Mouse (Mus musculus) fibroblast of lung, adult 2 months (primary cell): ENCODE results near the gene Adgrv1.
A peak's percentile ranks its signal among the peaks of the same experiment; 100 is the strongest.

Experiments
- DNase-seq: peaks from one replicate; pipeline ENCODE4 v3.0.0-alpha.2; 2011; ENCODE audit warnings: low read depth

The Adgrv1 gene

GRCm38 (mm10) chr13:81610349-81610748 is 22.6 kb downstream of the Adgrv1 start:
- no peak for DNase-seq

DNA sequence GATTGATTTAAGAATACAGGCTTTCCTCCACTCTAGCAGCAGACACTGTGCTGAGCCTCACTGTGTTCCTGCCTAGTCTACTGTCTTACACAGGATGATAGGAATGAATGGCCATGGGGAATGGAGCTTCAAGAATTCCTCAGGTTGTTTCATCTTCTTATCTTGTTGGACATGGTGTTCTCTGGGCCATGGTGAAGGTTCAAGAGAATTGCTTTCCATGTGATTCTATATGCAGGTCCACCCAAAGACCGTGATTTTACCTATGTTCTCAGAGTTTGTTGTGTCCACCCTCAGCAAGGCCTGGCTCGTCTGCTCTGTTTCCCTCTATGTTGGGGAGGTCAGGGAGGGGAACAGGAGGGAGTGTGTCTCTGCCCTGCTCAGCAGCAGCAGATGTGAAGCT is 26.0 kb downstream of the Adgrv1 start:
- DNase-seq: no peak

GRCm38 (mm10) chr13:81596910-81597607 is 35.9 kb downstream of the Adgrv1 start:
- DNase-seq: no peak

DNA sequence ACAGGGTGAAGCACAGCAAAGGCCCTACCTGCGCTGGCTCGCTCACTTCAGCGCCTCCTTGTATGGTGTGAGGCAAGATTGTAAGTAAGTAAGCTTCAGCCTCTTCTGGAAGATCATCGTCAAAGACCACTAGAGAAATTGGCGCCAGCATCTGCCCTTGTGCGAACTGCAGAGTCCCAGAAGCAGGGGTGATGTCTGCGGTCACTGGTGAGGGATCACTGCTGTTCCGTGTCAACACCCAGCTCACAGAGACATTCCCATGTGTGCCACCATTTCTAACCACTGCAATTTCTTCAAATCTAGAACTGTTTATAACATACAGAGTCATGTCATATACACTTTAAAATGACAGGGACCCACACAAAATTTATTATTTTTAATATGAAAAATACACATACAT is 54.3 kb downstream of the Adgrv1 start:
- DNase-seq: no peak

DNA sequence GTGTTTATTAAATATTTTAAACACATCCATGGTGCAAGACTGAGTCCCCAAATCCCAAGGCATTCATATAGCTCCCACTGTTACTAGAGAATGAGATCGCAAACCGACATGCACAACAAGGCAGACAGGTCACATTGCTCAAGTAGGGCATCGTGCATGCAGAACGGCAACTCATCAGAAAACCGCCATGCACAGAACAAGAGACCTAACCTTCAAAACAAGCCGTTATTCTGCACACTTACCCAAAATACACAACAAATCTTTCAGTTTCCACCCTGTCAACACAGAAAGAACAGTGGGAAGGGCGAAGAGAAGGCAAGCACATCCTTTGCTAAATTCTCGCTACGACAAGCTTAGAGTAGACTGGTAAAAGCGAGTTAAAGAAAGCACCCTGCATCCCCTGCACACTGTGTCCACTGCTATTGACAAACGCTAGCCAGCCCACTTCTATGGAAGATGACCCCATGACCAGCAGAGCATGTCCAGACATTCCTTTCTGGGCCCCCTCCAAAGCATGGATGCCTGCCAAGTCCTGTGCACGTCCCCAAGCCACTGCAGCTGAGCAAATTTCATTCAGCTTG is 62.6 kb downstream of the Adgrv1 start:
- DNase-seq: no peak

DNA sequence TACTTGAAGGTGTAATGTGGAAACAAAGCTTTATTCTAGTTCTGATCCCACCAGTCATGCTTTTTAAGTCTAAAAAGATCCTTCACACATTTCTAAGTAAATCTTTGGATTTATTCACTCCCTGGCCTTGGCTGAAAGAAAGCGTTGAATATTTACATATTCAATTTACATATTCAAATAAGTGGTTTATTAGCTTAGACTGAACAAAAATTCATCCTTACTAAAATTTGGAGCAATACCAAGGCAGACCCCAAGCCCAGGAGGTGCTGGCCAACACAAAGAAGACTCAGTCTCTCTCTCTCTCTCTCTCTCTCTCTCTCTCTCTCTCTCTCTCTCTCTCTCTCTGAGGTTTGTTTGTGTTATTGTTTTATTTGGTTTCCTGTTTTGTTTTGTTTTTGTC is 82.9 kb downstream of the Adgrv1 start:
- no peak for DNase-seq

DNA sequence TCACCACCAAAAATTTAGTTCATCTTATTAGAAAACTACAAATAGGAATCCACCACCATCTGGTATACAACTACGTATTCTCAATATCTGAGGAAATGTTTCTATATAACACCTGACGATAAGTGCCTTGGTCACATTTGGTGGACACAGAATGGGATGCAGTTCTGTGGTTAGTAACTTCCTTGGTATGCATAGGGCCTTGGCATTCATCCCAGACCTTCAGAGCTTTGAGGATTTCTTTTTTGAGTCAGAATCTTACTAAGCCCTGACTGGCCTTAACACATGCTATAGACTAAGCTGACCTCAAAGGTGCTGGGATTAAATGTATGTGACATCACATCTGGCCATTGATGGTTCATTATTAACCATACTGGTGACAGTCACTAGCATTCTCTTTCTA is 98.0 kb downstream of the Adgrv1 start:
- DNase-seq: peak; percentile 10

GRCm38 (mm10) chr13:81526687-81527086 is 106.3 kb downstream of the Adgrv1 start:
- DNase-seq: no peak

- no peak for DNase-seq
Measured at GRCm38 (mm10) chr13:81510142-81510541, 122.8 kb downstream of the Adgrv1 start.

DNA sequence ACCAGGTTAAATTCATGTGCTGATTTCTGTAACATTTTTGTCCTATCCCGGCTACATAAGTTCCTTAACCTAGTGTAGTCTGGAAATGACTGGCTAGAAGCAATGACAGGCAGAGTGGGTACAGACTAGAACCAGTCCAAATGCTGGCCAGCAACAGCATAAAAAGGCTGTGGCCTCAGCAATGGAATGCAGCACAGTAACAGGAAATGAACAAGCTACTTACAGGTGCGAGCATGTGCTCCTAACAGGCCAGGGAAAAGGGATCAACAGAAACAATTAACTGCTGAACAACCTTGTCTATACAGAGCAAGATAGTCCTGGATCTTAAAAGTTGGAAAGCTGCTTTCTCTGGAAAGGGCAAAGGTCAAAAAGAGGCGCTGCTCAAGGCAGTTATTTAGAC is 135.9 kb downstream of the Adgrv1 start:
- DNase-seq: no peak

DNA sequence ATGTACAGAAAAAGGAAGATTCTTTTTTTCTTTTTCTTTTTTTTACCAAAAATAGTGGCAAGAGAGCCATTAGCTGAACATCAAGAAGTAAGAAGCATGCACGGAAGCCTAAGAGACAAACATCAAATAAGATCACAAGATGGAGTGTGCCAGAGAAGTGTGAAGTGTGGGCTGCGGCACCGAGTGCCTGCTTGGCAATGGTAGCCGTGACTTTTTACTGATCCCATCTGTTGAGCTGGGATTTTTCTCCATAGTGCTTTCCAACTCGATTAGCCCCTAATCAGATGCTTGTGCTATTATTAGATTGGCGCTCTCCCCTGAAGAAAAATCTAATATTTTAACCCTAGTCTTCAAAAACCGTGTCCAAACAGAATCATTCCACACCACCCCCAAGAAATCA is 141.0 kb downstream of the Adgrv1 start:
- DNase-seq: no peak

GRCm38 (mm10) chr13:81486980-81487379 is 146.0 kb downstream of the Adgrv1 start:
- no peak for DNase-seq

DNA sequence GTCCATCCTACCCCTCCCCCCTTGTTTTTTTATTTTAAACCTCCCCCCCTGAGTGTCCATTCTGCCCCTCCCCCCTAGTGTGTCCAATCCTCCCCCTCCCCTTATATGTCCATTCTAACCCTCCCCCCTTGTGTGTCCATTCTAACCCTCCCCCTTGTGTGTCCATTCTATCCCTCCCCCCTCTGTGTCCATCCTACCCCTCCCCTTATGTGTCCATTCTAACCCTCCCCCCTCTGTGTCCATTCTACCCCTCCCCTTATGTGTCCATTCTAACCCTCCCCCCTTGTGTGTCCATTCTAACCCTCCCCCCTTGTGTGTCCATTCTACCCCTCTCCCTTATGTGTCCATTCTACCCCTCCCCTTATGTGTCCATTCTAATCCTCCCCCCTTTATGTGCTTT is 159.2 kb downstream of the Adgrv1 start:
- no peak for DNase-seq

GRCm38 (mm10) chr13:81466661-81467060 is 166.3 kb downstream of the Adgrv1 start:
- no peak for DNase-seq

DNA sequence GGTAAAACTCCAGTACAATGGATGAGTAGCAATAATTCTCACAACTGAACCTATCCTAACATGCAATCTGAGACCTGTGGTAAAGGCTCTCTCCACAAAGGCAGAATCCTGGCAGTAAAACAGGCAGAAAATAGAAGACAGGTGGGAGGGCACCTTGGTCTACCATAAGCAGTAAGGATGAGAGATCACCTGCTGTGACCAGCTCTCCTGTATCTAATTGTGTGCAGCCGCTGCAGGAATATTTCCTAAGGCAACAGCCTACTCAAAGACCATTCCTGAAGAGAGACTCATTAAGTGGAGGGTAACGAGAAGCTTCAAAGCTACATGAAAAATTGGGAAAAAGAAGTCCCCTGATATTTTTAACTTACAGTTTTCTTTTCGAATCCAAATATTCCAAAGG is 167.2 kb downstream of the Adgrv1 start:
- DNase-seq: no peak

DNA sequence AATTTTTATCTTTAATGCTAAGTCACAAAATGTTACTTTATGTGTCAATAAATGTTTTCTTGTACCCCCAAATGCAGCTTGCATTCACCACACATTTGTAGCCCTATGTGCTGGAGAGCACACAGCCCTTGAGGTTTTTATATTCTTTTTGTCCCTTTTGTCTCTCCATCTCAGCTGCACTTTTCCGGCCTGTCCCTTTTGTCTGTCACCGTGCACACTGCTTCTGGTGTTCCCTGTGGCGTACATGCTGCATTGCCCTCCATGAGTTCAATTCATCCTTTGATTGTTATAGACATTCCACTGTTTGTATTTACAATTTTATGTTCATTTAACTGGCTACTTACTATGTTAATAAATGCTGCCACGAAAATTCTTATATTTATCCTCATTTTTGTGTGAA is 183.3 kb downstream of the Adgrv1 start:
- DNase-seq: no peak

DNA sequence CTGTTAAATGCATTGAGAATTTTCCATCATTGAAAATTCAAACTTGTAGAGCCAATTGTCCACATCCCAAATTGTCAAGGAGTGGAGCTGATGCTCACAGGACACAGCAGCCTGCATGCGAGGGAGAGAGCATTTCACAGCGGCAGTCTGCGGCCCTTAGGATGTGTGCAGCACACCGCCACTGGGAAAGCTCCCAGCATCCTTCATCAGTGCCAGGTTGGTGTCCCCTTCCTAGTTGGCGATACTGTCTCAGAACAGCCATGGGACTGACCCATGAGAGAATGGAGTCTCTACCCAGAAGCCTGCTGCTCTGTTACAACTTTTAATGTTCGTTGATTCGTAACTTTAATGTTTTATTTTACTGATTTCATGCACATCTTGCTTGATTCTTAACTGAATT is 183.8 kb downstream of the Adgrv1 start:
- DNase-seq: no peak

GRCm38 (mm10) chr13:81441412-81441811 is 191.5 kb downstream of the Adgrv1 start:
- no peak for DNase-seq

DNA sequence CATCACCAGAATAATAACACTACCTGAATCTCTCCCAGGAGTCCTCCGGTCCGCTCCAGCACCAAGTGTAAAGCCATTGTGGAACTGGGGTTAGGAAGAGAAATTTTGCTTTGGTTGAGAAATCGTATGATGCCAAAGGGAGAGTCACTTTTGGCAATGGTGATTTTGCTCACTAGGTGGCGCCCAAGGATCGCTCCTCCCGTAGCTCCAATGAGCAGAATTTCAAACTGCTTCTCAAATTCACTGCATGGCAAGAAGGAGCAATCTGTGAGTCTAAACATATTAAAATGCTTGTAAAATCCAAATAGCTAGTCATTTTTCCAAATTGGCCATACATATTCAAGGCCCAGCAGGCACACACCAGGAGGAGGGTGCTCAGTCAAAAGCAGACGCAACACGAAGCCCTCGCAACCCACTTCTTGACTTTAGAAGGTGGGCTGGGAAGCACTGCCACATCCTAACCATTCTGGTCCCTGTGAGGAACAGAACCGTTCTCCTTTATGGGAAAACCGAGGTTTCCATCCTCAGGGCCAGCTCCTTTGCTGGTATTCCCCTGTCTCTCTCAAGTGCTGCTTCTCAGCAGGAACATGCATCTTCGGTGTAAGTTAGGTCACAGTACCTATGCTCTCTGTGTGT is 193.4 kb downstream of the Adgrv1 start:
- DNase-seq: peak; percentile 34

DNA sequence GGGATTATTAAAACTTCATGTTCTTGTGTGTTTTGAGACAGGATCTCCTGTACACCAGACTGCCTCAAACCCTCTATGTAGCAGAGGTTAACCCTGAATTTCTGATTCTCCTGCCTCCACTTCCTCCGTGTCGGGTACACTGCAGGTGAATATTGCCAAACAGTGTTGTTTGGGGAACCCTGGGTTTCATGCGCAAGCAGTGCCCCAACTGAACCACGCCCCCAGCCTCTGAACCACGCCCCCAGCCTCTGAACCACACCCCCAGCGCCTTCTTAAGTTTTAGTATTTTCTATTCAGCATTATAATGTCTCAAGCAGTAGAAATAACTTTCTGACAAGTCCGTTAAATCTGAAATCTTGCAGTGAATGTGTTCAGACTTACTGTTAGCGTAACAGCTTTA is 195.9 kb downstream of the Adgrv1 start:
- DNase-seq: no peak

DNA sequence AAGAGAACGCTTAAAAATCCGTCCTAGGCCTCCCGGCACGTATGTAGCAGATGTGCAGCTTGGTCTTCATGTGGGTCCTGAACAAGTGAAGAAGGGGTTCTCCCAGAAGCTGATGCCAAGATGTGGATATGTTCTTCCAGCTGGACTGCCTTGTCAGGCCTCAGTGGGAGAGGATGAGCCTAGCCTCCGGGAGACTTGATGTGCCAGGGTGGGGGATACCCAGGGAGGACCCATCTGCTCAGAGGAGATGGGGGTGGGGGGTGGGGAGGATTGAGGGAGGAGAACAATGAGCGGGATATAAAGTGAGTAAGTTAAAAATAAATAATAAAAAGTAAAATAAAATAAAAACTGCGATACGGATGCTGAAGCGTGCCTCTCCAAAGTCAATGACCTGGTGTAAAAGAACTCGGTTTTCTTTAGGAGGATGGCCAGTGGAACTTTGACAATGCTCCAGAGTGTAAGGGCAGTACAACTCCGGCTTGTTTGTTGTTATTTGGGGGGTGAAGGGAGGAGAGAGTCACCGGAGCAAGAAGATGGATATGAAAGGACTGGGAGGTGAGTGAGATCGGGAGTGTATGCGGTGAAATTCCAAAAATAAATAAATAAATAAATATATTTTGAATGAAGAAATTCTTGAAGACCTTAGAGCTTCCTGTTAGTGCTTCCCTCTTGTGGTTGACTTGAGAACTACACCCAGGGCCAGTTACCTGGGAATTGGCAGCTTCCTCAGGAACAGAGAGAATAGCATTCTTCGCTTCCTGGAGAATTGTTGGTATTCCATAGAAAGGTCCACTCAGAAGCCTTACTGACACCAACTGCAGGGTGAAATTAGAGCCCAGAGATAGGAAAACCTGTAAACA is 205.8 kb downstream of the Adgrv1 start:
- peak; percentile 7 for DNase-seq

DNA sequence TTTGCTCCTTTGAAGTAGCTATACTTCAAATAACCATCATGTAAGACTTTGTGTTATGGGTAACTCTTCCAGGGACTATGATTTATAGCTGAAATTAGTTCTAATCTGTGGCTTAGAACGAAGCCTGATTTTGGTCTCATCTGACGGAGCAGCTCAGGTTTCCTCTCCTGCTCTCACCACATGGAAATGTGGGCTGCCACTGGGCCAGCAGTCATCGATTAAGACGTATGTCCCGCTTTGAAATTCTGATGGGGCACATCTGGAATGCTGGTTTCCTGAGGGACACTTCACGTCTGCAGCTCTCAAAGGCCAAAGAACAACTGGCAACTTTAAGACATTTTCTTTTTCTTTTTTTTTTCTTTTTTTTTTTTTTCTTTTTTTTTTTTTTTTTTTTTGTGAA is 207.8 kb downstream of the Adgrv1 start:
- DNase-seq: no peak

- DNase-seq: no peak
Measured at GRCm38 (mm10) chr13:81424002-81424401, 209.0 kb downstream of the Adgrv1 start.
